Mouse (Mus musculus): ENCODE data around the gene Ror1. TPM values are rescaled to one million over a fixed set of nuclear protein-coding genes. Genes with fewer than 3 reads are reported as not detected.

The Ror1 gene
- polyA plus RNA-seq, 1 experiment from 2014 or later = 0.37 TPM

DNA sequence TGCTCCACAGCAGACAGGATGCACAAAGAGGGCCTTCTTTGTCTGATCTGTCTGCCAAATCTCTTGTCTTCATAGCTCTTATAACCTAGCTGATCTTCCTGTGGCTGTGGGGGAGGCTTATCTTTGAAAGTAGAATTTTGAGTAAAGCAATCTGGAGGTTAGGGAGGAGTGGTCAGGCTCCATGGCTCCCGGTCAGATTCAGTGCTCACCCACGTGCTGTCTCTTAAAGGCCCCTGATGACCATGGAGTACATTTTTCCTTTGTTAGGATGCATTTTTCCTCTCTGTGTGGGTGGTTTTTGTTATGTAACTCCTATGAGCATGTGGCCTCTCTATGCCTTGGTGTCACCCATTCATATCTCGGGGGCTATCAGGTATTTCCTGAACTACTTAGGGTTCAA, 71.3 kb downstream of the Ror1 start:
- no peak overlapping the region for H3K9ac ChIP-seq (ENCODE audit: low read depth, low read length)
- no peak overlapping the region for H3K4me2 ChIP-seq (ENCODE audit: low read depth, low read length)
- no peaks in the 10 kb centered on the region for H3K4me1 ChIP-seq (ENCODE audit: control insufficient read depth, low read depth, low read length)
- no peak overlapping the region for H3K27ac ChIP-seq (ENCODE audit: low read length)
- no peak for ATAC-seq (ENCODE audit: low read depth)
- no peaks in the 10 kb centered on the region for H3K27me3 ChIP-seq (ENCODE audit: control insufficient read depth, insufficient read depth, low read depth, low read length)
- WGBS (ENCODE audit: insufficient replicate concordance) = 56% methylated on average over 3 of the region's 3 CpGs
- H3K9me3 ChIP-seq (replicated peaks; ENCODE audit: control insufficient read depth, low read length) = no peaks in the 10 kb centered on the region
- no peaks in the 10 kb centered on the region for H3K36me3 ChIP-seq (ENCODE audit: control insufficient read depth, insufficient read depth)
- no peak overlapping the region for H3K4me3 ChIP-seq (ENCODE audit: low read depth, low read length)

DNA sequence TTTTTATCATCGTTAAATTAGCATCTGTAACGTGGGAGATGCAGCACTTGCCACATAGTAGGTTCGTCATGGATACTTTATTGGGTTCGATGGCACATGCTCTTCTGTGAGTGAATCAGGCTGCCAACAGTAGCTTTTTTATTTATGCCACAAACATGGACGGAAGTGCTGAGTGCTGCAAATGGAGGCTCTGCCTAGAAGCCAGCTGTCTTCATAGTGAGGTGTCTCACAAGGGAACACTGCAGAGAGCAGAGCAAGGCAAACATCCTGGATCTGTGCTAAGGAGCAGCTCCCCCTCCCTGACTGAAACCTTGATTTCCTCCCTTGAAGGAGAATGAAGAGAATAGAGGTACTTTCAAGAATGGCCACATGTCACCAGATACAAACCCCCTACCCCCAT, 74.1 kb downstream of the Ror1 start:
- Histone ChIP-seq H3K27ac (ENCODE audit: low read length) (no peak overlapping the region), H3K9ac (ENCODE audit: low read depth, low read length) (no peak overlapping the region), H3K4me2 (ENCODE audit: low read depth, low read length) (no peak overlapping the region), H3K9me3 (replicated peaks; ENCODE audit: control insufficient read depth, low read length) (no peaks in the 10 kb centered on the region), H3K27me3 (ENCODE audit: control insufficient read depth, insufficient read depth, low read depth, low read length) (no peaks in the 10 kb centered on the region), H3K4me1 (ENCODE audit: control insufficient read depth, low read depth, low read length) (no peaks in the 10 kb centered on the region), H3K36me3 (ENCODE audit: control insufficient read depth, insufficient read depth) (no peaks in the 10 kb centered on the region), H3K4me3 (ENCODE audit: low read depth, low read length) (no peak overlapping the region)
- WGBS (ENCODE audit: insufficient replicate concordance) = 63% methylated on average over 5 of the region's 5 CpGs
- no peak for ATAC-seq (ENCODE audit: low read depth)

GRCm38 (mm10) chr4:100170161-100170650, 74.6 kb downstream of the Ror1 start:
- Histone ChIP-seq H3K9me3 (replicated peaks; ENCODE audit: control insufficient read depth, low read length) (no peaks in the 10 kb centered on the region), H3K4me2 (ENCODE audit: low read depth, low read length) (no peak overlapping the region), H3K36me3 (ENCODE audit: control insufficient read depth, insufficient read depth) (no peaks in the 10 kb centered on the region), H3K27me3 (ENCODE audit: control insufficient read depth, insufficient read depth, low read depth, low read length) (no peaks in the 10 kb centered on the region), H3K9ac (ENCODE audit: low read depth, low read length) (no peak overlapping the region), H3K27ac (ENCODE audit: low read length) (no peak overlapping the region), H3K4me1 (ENCODE audit: control insufficient read depth, low read depth, low read length) (no peaks in the 10 kb centered on the region), H3K4me3 (ENCODE audit: low read depth, low read length) (no peak overlapping the region)
- ATAC-seq (ENCODE audit: low read depth) = no peak
- WGBS (ENCODE audit: insufficient replicate concordance) = 45% methylated on average over 14 of the region's 14 CpGs

GRCm38 (mm10) chr4:100170743-100171142, 75.2 kb downstream of the Ror1 start:
- 57% methylated on average over 5 of the region's 5 CpGs for WGBS (ENCODE audit: insufficient replicate concordance)
- no peak overlapping the region for H3K4me3 ChIP-seq (ENCODE audit: low read depth, low read length)
- no peaks in the 10 kb centered on the region for H3K36me3 ChIP-seq (ENCODE audit: control insufficient read depth, insufficient read depth)
- H3K27ac ChIP-seq (ENCODE audit: low read length) = no peak overlapping the region
- no peak for ATAC-seq (ENCODE audit: low read depth)
- no peak overlapping the region for H3K9ac ChIP-seq (ENCODE audit: low read depth, low read length)
- H3K4me1 ChIP-seq (ENCODE audit: control insufficient read depth, low read depth, low read length) = no peaks in the 10 kb centered on the region
- no peak overlapping the region for H3K4me2 ChIP-seq (ENCODE audit: low read depth, low read length)
- no peaks in the 10 kb centered on the region for H3K27me3 ChIP-seq (ENCODE audit: control insufficient read depth, insufficient read depth, low read depth, low read length)
- no peaks in the 10 kb centered on the region for H3K9me3 ChIP-seq (replicated peaks; ENCODE audit: control insufficient read depth, low read length)

DNA sequence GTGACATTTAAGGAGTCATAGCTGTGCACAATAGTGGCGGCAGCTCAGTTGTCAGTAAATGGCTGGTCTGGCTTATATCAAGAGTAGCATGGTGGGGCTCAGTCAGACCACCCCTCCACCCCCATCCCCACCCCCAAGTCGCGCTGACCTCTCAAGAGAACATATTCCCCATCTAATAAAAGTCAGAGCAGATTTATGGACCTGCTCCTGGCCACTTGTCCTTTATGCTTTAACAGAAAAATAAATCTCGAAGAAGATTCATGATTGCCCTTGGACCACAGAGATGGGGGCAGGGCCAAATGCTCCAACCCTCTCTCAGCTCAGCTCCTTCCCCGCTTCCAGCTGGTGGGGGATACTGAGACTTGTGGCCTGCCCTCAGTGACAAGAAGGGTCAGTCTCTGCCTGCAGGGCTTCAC, 75.9 kb downstream of the Ror1 start:
- Histone ChIP-seq H3K9ac (ENCODE audit: low read depth, low read length) (no peak overlapping the region), H3K27me3 (ENCODE audit: control insufficient read depth, insufficient read depth, low read depth, low read length) (no peaks in the 10 kb centered on the region), H3K4me2 (ENCODE audit: low read depth, low read length) (no peak overlapping the region), H3K36me3 (ENCODE audit: control insufficient read depth, insufficient read depth) (no peaks in the 10 kb centered on the region), H3K9me3 (replicated peaks; ENCODE audit: control insufficient read depth, low read length) (no peaks in the 10 kb centered on the region), H3K4me1 (ENCODE audit: control insufficient read depth, low read depth, low read length) (no peaks in the 10 kb centered on the region), H3K4me3 (ENCODE audit: low read depth, low read length) (no peak overlapping the region), H3K27ac (ENCODE audit: low read length) (no peak overlapping the region)
- no peak for ATAC-seq (ENCODE audit: low read depth)
- WGBS (ENCODE audit: insufficient replicate concordance) = 47% methylated on average over 5 of the region's 5 CpGs

GRCm38 (mm10) chr4:100175594-100175993, 80.0 kb downstream of the Ror1 start:
- H3K9ac ChIP-seq (ENCODE audit: low read depth, low read length) = no peak overlapping the region
- no peaks in the 10 kb centered on the region for H3K27me3 ChIP-seq (ENCODE audit: control insufficient read depth, insufficient read depth, low read depth, low read length)
- no peak overlapping the region for H3K27ac ChIP-seq (ENCODE audit: low read length)
- H3K9me3 ChIP-seq (replicated peaks; ENCODE audit: control insufficient read depth, low read length) = no peaks in the 10 kb centered on the region
- H3K4me2 ChIP-seq (ENCODE audit: low read depth, low read length) = no peak overlapping the region
- no peaks in the 10 kb centered on the region for H3K36me3 ChIP-seq (ENCODE audit: control insufficient read depth, insufficient read depth)
- ATAC-seq (ENCODE audit: low read depth) = no peak
- no peak overlapping the region for H3K4me3 ChIP-seq (ENCODE audit: low read depth, low read length)
- no peaks in the 10 kb centered on the region for H3K4me1 ChIP-seq (ENCODE audit: control insufficient read depth, low read depth, low read length)
- 69% methylated on average over 7 of the region's 7 CpGs for WGBS (ENCODE audit: insufficient replicate concordance)

GRCm38 (mm10) chr4:100178316-100178715, 82.7 kb downstream of the Ror1 start:
- Histone ChIP-seq H3K27me3 (ENCODE audit: control insufficient read depth, insufficient read depth, low read depth, low read length) (no peaks in the 10 kb centered on the region), H3K4me3 (ENCODE audit: low read depth, low read length) (no peak overlapping the region), H3K9ac (ENCODE audit: low read depth, low read length) (no peak overlapping the region), H3K36me3 (ENCODE audit: control insufficient read depth, insufficient read depth) (no peaks in the 10 kb centered on the region), H3K9me3 (replicated peaks; ENCODE audit: control insufficient read depth, low read length) (no peaks in the 10 kb centered on the region), H3K4me1 (ENCODE audit: control insufficient read depth, low read depth, low read length) (no peaks in the 10 kb centered on the region), H3K4me2 (ENCODE audit: low read depth, low read length) (no peak overlapping the region), H3K27ac (ENCODE audit: low read length) (no peak overlapping the region)
- WGBS (ENCODE audit: insufficient replicate concordance) = 51% methylated on average over 3 of the region's 3 CpGs
- no peak for ATAC-seq (ENCODE audit: low read depth)

DNA sequence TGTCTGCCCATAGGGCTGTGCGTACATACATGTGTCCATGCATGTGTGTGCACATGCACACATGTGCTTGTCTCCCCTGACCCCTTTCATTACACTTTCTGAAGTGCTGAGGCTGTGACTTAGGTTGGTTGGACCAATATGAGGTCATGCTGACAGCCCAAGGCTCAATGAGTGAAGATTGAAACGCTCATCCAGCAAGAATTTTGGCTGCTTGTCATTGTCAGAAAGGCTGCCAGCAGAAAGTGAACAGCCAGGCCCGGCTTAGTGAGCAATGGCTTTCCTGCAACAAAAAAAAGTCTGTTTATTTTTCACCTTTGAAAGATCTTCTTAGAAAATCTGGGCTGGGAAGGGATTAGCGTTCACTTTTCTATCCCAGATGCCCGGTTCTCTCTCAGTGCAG, 86.1 kb downstream of the Ror1 start:
- 54% methylated on average over 5 of the region's 5 CpGs for WGBS (ENCODE audit: insufficient replicate concordance)
- no peak for ATAC-seq (ENCODE audit: low read depth)

GRCm38 (mm10) chr4:100186781-100187180, 91.2 kb downstream of the Ror1 start:
- no peak overlapping the region for H3K9ac ChIP-seq (ENCODE audit: low read depth, low read length)
- no peaks in the 10 kb centered on the region for H3K9me3 ChIP-seq (replicated peaks; ENCODE audit: control insufficient read depth, low read length)
- H3K4me1 ChIP-seq (ENCODE audit: control insufficient read depth, low read depth, low read length) = no peaks in the 10 kb centered on the region
- ATAC-seq (ENCODE audit: low read depth) = no peak
- no peak overlapping the region for H3K4me3 ChIP-seq (ENCODE audit: low read depth, low read length)
- H3K27ac ChIP-seq (ENCODE audit: low read length) = no peak overlapping the region
- WGBS (ENCODE audit: insufficient replicate concordance) = 71% methylated on average over 8 of the region's 8 CpGs
- no peaks in the 10 kb centered on the region for H3K36me3 ChIP-seq (ENCODE audit: control insufficient read depth, insufficient read depth)
- no peaks in the 10 kb centered on the region for H3K27me3 ChIP-seq (ENCODE audit: control insufficient read depth, insufficient read depth, low read depth, low read length)
- H3K4me2 ChIP-seq (ENCODE audit: low read depth, low read length) = no peak overlapping the region

More for the DNA sequence above, 86.1 kb downstream of the Ror1 start:
- no peak overlapping the region for H3K27ac ChIP-seq (ENCODE audit: low read length)
- H3K27me3 ChIP-seq (ENCODE audit: control insufficient read depth, insufficient read depth, low read depth, low read length) = no peaks in the 10 kb centered on the region
- H3K4me2 ChIP-seq (ENCODE audit: low read depth, low read length) = no peak overlapping the region
- no peaks in the 10 kb centered on the region for H3K4me1 ChIP-seq (ENCODE audit: control insufficient read depth, low read depth, low read length)
- no peak overlapping the region for H3K4me3 ChIP-seq (ENCODE audit: low read depth, low read length)
- H3K9ac ChIP-seq (ENCODE audit: low read depth, low read length) = no peak overlapping the region
- no peaks in the 10 kb centered on the region for H3K36me3 ChIP-seq (ENCODE audit: control insufficient read depth, insufficient read depth)
- H3K9me3 ChIP-seq (replicated peaks; ENCODE audit: control insufficient read depth, low read length) = no peaks in the 10 kb centered on the region

Measured in liver, embryonic 16.5 days (tissue).